Mouse (Mus musculus): Measurements from ENCODE around the gene Acsf3. TPM values are rescaled to one million over a fixed set of nuclear protein-coding genes. Genes with fewer than 3 reads are reported as not detected.
A peak's percentile ranks its signal among the peaks of the same experiment; 100 is the strongest.

Acsf3 gene
- polyA plus RNA-seq (2012) = 2.5 and 2.8 TPM in 2 replicates

DNA sequence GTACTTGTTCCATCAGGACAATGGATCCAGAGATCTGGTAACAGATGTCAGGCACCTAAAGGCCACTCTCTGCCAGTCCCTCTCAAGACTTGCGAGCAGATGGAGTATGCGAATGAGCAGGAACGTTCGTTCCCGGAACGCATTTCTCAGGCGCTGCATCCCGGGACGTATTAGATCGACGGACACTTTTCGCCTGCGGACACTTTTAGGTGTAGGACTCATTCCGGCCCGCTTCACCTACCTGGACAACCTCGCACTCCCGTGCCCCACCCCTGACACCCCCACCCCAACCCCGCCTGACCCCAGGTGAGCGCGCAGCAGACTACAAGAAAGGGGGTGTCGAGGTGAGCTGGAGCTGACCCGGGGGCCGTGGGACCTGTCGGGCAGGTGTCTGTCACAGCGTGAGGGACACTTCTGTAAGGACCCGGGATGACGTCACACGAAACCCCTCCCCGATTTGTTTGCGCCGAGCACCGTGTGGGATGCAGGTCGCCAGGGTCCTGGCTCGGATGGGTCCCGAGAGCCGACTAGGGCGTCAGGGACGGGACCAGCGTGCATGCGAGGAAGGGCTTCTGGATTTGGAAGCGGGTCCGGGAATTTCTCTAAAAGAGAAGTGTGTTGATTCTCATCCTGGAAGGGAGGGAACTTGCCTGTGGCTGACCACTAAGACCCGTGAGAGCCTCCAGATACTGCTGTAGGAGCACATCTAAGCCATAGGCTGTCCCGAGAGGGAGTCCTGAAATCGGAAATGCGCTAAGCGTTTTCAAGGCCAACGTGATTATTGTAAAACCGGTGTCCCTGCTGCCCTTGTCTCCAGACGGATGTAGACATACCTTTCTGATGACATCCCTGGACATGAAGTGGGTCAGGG is at the start of gene Acsf3:
Acsf3 (plus strand) TSS at position 202 of the 871 bp plus-strand sequence.
- peaks cover 8% of the 10 kb centered on the region for H3K36me3 ChIP-seq (ENCODE audit: control insufficient read depth)
- H3K27me3 ChIP-seq (ENCODE audit: control insufficient read depth) = peaks cover 50% of the 10 kb centered on the region
- H3K4me1 ChIP-seq (ENCODE audit: control insufficient read depth) = peaks cover 57% of the 10 kb centered on the region
- TF ChIP-seq TAL1 (IDR thresholded peaks at IDR 0.05; ENCODE audit: low read length) (no peak), GATA1 (IDR thresholded peaks at IDR 0.05; ENCODE audit: low read length) (no peak)
- H3K9me3 ChIP-seq (ENCODE audit: control insufficient read depth, low read length) = no peaks in the 10 kb centered on the region
- peak within 1 kb of the TSS; percentile 85 for H3K4me3 ChIP-seq (replicated peaks)

- Histone ChIP-seq H3K27me3 (ENCODE audit: control insufficient read depth) (peaks cover 99% of the 10 kb centered on the region), H3K4me1 (ENCODE audit: control insufficient read depth) (peaks cover 24% of the 10 kb centered on the region), H3K36me3 (ENCODE audit: control insufficient read depth) (no peaks in the 10 kb centered on the region), H3K9me3 (ENCODE audit: control insufficient read depth, low read length) (no peaks in the 10 kb centered on the region), H3K4me3 (replicated peaks) (no peak overlapping the region)
- TF ChIP-seq GATA1 (IDR thresholded peaks at IDR 0.05; ENCODE audit: low read length) (no peak), TAL1 (IDR thresholded peaks at IDR 0.05; ENCODE audit: low read length) (no peak)
Observed at GRCm38 (mm10) chr8:122726789-122727188, 48.5 kb upstream of the Acsf3 start.

DNA sequence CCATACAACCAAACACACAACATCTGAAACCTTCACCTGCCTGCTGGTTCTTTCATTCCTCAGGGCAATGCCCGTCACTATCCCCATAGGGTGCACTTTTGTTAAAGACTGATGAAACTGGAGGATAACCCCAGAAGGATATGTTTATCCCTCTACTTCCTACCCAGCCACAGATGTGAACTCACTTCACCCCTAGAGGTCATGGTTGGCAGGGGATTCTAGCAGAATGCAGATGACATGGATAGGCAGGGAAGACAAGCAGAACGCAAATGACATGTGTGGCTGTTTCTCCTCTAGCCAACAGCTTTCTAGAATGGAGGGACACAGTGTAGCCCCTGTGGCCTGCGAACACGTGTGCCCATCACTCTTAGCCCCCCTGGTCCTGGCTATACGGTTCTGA is 47.9 kb upstream of the Acsf3 start:
- no peaks in the 10 kb centered on the region for H3K36me3 ChIP-seq (ENCODE audit: control insufficient read depth)
- H3K4me3 ChIP-seq (replicated peaks) = no peak overlapping the region
- no peaks in the 10 kb centered on the region for H3K9me3 ChIP-seq (ENCODE audit: control insufficient read depth, low read length)
- H3K27me3 ChIP-seq (ENCODE audit: control insufficient read depth) = peaks cover 99% of the 10 kb centered on the region
- TF ChIP-seq TAL1 (IDR thresholded peaks at IDR 0.05; ENCODE audit: low read length) (no peak), GATA1 (IDR thresholded peaks at IDR 0.05; ENCODE audit: low read length) (no peak)
- peaks cover 18% of the 10 kb centered on the region for H3K4me1 ChIP-seq (ENCODE audit: control insufficient read depth)

DNA sequence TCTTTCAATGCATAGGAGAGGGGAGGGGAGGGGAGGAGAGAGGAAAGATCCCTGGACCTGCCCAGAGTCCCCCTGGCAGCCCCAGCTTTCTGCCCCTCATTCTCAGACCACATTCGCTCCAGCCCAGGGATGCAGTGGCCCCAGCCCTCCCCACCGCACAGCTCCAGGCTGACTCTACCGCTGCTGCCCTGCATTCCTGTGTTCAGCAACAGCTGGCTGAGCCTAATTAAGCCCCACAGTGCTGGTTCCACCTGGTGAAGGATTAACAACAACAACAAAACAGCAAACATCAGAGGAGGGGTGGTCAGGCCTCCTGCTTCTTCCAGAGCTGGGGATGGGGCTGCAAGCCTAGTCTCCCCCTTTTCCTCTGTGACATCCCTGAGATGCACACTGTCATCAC is 46.7 kb upstream of the Acsf3 start:
- H3K9me3 ChIP-seq (ENCODE audit: control insufficient read depth, low read length) = no peaks in the 10 kb centered on the region
- H3K27me3 ChIP-seq (ENCODE audit: control insufficient read depth) = peaks cover 99% of the 10 kb centered on the region
- H3K36me3 ChIP-seq (ENCODE audit: control insufficient read depth) = no peaks in the 10 kb centered on the region
- TF ChIP-seq TAL1 (IDR thresholded peaks at IDR 0.05; ENCODE audit: low read length) (no peak), GATA1 (IDR thresholded peaks at IDR 0.05; ENCODE audit: low read length) (no peak)
- H3K4me3 ChIP-seq (replicated peaks) = no peak overlapping the region
- peaks cover 6% of the 10 kb centered on the region for H3K4me1 ChIP-seq (ENCODE audit: control insufficient read depth)

DNA sequence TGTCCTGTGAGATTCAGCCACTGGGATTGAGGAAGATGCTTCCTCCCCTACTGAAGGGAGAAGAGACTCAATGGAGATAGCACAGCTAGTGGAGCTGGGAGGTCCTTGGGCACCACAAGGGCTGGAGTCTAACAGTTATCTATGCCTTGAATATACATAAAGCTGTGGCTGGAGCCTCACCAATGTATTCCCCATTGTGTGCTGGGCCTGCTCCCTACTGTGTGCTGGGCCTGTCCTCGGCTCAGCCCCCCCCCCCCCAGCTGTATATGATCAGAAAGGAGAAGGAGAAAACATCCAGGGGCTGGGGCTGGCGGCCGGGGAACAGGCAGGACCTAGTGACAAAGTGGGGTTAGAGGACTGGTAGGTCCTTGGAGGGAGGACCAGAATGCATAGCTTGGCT is 40.2 kb upstream of the Acsf3 start:
- TF ChIP-seq GATA1 (IDR thresholded peaks at IDR 0.05; ENCODE audit: low read length) (no peak), TAL1 (IDR thresholded peaks at IDR 0.05; ENCODE audit: low read length) (no peak)
- H3K36me3 ChIP-seq (ENCODE audit: control insufficient read depth) = no peaks in the 10 kb centered on the region
- H3K9me3 ChIP-seq (ENCODE audit: control insufficient read depth, low read length) = no peaks in the 10 kb centered on the region
- peaks cover 89% of the 10 kb centered on the region for H3K27me3 ChIP-seq (ENCODE audit: control insufficient read depth)
- peaks cover 50% of the 10 kb centered on the region for H3K4me1 ChIP-seq (ENCODE audit: control insufficient read depth)
- no peak overlapping the region for H3K4me3 ChIP-seq (replicated peaks)

GRCm38 (mm10) chr8:122735542-122736473 is 39.5 kb upstream of the Acsf3 start:
- no peaks in the 10 kb centered on the region for H3K36me3 ChIP-seq (ENCODE audit: control insufficient read depth)
- peaks cover 50% of the 10 kb centered on the region for H3K4me1 ChIP-seq (ENCODE audit: control insufficient read depth)
- TF ChIP-seq GATA1 (IDR thresholded peaks at IDR 0.05; ENCODE audit: low read length) (peak; percentile 68), TAL1 (IDR thresholded peaks at IDR 0.05; ENCODE audit: low read length) (peak; percentile 42; the same call in 2 of the 3 replicates)
- H3K4me3 ChIP-seq (replicated peaks) = peak overlapping the region; percentile 37
- H3K27me3 ChIP-seq (ENCODE audit: control insufficient read depth) = peaks cover 89% of the 10 kb centered on the region
- H3K9me3 ChIP-seq (ENCODE audit: control insufficient read depth, low read length) = no peaks in the 10 kb centered on the region

- no peak for TF ChIP-seq GATA1 (IDR thresholded peaks at IDR 0.05; ENCODE audit: low read length)
- no peak for TF ChIP-seq TAL1 (IDR thresholded peaks at IDR 0.05; ENCODE audit: low read length)
- Histone ChIP-seq H3K36me3 (ENCODE audit: control insufficient read depth) (no peaks in the 10 kb centered on the region), H3K4me3 (replicated peaks) (peak overlapping the region; percentile 37), H3K27me3 (ENCODE audit: control insufficient read depth) (peaks cover 89% of the 10 kb centered on the region), H3K9me3 (ENCODE audit: control insufficient read depth, low read length) (no peaks in the 10 kb centered on the region), H3K4me1 (ENCODE audit: control insufficient read depth) (peaks cover 50% of the 10 kb centered on the region)
Observed at GRCm38 (mm10) chr8:122736623-122737022, 38.7 kb upstream of the Acsf3 start.

DNA sequence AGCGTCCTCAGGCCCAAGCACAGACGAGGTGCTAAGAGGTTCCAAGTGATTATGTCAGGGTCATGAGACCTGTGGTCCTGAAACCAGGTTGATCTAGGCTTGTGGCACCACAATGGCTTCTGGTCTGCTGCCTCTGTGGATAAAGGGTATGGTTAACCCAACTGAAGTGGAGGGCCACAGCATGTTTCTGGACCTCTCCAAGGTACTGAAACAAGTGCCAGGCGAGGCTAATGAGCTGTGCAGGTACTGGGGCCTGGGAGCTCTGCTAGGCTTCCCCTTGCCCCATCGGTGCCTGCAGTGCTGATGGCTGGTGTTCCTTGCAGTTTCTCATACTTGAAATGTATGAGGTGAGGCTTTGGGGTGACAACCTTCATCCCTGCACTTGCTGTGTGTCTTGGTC is 38.2 kb upstream of the Acsf3 start:
- Histone ChIP-seq H3K4me1 (ENCODE audit: control insufficient read depth) (peaks cover 50% of the 10 kb centered on the region), H3K4me3 (replicated peaks) (no peak overlapping the region), H3K9me3 (ENCODE audit: control insufficient read depth, low read length) (no peaks in the 10 kb centered on the region), H3K27me3 (ENCODE audit: control insufficient read depth) (peaks cover 89% of the 10 kb centered on the region), H3K36me3 (ENCODE audit: control insufficient read depth) (no peaks in the 10 kb centered on the region)
- TF ChIP-seq GATA1 (IDR thresholded peaks at IDR 0.05; ENCODE audit: low read length) (no peak), TAL1 (IDR thresholded peaks at IDR 0.05; ENCODE audit: low read length) (no peak)

GRCm38 (mm10) chr8:122737886-122738285 is 37.4 kb upstream of the Acsf3 start:
- no peak for TF ChIP-seq TAL1 (IDR thresholded peaks at IDR 0.05; ENCODE audit: low read length)
- no peak for TF ChIP-seq GATA1 (IDR thresholded peaks at IDR 0.05; ENCODE audit: low read length)
- Histone ChIP-seq H3K4me3 (replicated peaks) (no peak overlapping the region), H3K27me3 (ENCODE audit: control insufficient read depth) (peaks cover 89% of the 10 kb centered on the region), H3K9me3 (ENCODE audit: control insufficient read depth, low read length) (no peaks in the 10 kb centered on the region), H3K4me1 (ENCODE audit: control insufficient read depth) (peaks cover 50% of the 10 kb centered on the region), H3K36me3 (ENCODE audit: control insufficient read depth) (no peaks in the 10 kb centered on the region)
